Mouse (Mus musculus): Measurements from ENCODE around the gene Gsc2. TPM values are rescaled to one million over a fixed set of nuclear protein-coding genes. Genes with fewer than 3 reads are reported as not detected.

The Gsc2 gene
- polyA plus RNA-seq, 1 experiment from 2014 or later: 0.21 TPM

- WGBS: 17% methylated on average over 20 of the region's 20 CpGs
- DNase-seq (ENCODE audit: low spot score) (no peak), ATAC-seq (ENCODE audit: low FRiP score, low TSS enrichment) (no peak)
- Histone ChIP-seq H3K27me3 (ENCODE audit: control insufficient read depth, insufficient read depth, low read length) (peaks cover 3% of the 10 kb centered on the region; the same call in 1 of the 2 replicates), H3K9ac (ENCODE audit: low read length) (peak overlapping the region; percentile 68; the same call in 1 of the 2 replicates), H3K9me3 (ENCODE audit: control insufficient read depth, low read length) (no peaks in the 10 kb centered on the region), H3K27ac (replicated peaks) (no peak overlapping the region), H3K4me1 (replicated peaks; ENCODE audit: control insufficient read depth, insufficient read depth) (peaks cover 2% of the 10 kb centered on the region; the same call in 1 of the 2 replicates), H3K36me3 (ENCODE audit: control insufficient read depth, insufficient read depth, low read length) (no peaks in the 10 kb centered on the region), H3K4me2 (replicated peaks; ENCODE audit: low read depth) (peak overlapping the region; percentile 96; the same call in 1 of the 2 replicates), H3K4me3 (ENCODE audit: low read depth, low read length) (no peak overlapping the region)
- TF ChIP-seq EP300 (optimal IDR thresholded peaks at IDR 0.05): no peak
- TF ChIP-seq CTCF (IDR thresholded peaks at IDR 0.05; ENCODE audit: low read depth): no peak
Measured at GRCm38 (mm10) chr16:17920586-17920985, 5.7 kb upstream of the Gsc2 start.

DNA sequence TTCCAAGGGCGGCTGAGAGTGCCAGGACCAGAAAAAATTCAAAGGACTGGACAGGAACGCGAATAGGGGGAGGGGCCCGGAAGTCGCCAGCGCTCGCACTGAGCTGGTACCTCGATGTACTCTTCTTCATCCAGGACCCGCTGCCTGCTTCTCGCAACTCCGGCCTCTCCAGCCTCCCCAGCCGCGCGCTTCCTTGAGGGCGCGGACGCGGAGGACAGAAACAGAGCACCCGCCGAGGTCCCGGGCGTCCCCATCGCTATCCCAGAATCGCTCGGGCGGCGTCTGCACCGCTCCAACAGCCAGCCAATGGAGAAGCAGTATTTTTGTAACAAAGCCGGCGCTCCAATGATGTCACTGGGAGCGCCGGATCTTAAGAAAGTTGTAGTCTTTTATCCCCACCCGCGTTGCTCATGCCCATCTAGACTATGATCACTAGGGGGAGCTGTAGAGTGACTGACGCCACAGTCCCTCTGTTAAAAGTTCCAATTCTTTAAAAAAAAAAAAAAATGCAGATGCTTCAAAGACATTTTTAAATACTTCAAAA lies 3.7 kb downstream of the Gsc2 start, which contains the start of gene Ess2:
Ess2 (minus strand) TSS at position 297 of the 544 bp plus-strand sequence.
- peak; percentile 89 for DNase-seq (ENCODE audit: low spot score)
- Histone ChIP-seq H3K27ac (replicated peaks) (peak within 1 kb of the TSS; percentile 69), H3K36me3 (ENCODE audit: control insufficient read depth, insufficient read depth, low read length) (peaks cover 19% of the 10 kb centered on the region), H3K9ac (ENCODE audit: low read length) (peak within 1 kb of the TSS; percentile 77), H3K4me1 (replicated peaks; ENCODE audit: control insufficient read depth, insufficient read depth) (peaks cover 5% of the 10 kb centered on the region; the same call in 1 of the 2 replicates), H3K9me3 (ENCODE audit: control insufficient read depth, low read length) (no peaks in the 10 kb centered on the region), H3K27me3 (ENCODE audit: control insufficient read depth, insufficient read depth, low read length) (peaks cover 7% of the 10 kb centered on the region; the same call in 1 of the 2 replicates), H3K4me3 (ENCODE audit: low read depth, low read length) (peak within 1 kb of the TSS; percentile 85), H3K4me2 (replicated peaks; ENCODE audit: low read depth) (peak within 1 kb of the TSS; percentile 77)
- peak; percentile 94 for ATAC-seq (ENCODE audit: low FRiP score, low TSS enrichment)
- under 1% methylated on average over 35 of the region's 35 CpGs for WGBS
- TF ChIP-seq EP300 (optimal IDR thresholded peaks at IDR 0.05) (no peak), CTCF (IDR thresholded peaks at IDR 0.05; ENCODE audit: low read depth) (peak; percentile 86)

DNA sequence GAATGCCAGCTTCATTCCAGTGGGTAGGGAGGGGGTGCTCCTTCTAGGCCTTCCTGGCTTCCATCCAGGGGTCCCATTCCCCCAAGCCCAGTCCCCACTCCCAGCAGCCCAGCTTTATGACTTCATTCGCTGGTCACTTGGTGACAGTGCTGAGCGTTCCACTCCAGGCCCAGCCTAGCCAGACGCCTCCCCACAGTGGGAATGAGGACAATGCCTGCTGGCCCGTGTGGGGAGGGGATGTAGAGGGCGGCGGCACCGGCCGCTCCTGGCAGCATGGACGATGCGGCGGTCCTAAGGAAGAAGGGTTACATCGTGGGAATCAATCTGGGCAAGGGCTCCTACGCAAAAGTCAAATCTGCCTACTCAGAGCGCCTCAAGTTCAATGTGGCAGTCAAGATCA lies 16.4 kb downstream of the Gsc2 start, which contains the start of the genes Dgcr2 and Tssk2:
Dgcr2 (minus strand) TSS at position 101 of the 400 bp plus-strand sequence.
Tssk2 (plus strand) TSS at position 176 of the 400 bp plus-strand sequence.
- no peaks in the 10 kb centered on the region for H3K9me3 ChIP-seq (ENCODE audit: control insufficient read depth, low read length)
- no peaks in the 10 kb centered on the region for H3K27me3 ChIP-seq (ENCODE audit: control insufficient read depth, insufficient read depth, low read length)
- ATAC-seq (ENCODE audit: low FRiP score, low TSS enrichment) (no peak), DNase-seq (ENCODE audit: low spot score) (no peak)
- no peak within 1 kb of the TSS for H3K4me2 ChIP-seq (replicated peaks; ENCODE audit: low read depth)
- no peak within 1 kb of the TSS for H3K27ac ChIP-seq (replicated peaks)
- H3K36me3 ChIP-seq (ENCODE audit: control insufficient read depth, insufficient read depth, low read length): peaks cover 26% of the 10 kb centered on the region
- no peak within 1 kb of the TSS for H3K9ac ChIP-seq (ENCODE audit: low read length)
- H3K4me1 ChIP-seq (replicated peaks; ENCODE audit: control insufficient read depth, insufficient read depth): no peaks in the 10 kb centered on the region
- TF ChIP-seq EP300 (optimal IDR thresholded peaks at IDR 0.05) (no peak), CTCF (IDR thresholded peaks at IDR 0.05; ENCODE audit: low read depth) (no peak)
- WGBS: 91% methylated on average over 14 of the region's 14 CpGs
- H3K4me3 ChIP-seq (ENCODE audit: low read depth, low read length): no peak within 1 kb of the TSS

- no peak overlapping the region for H3K9ac ChIP-seq (ENCODE audit: low read length)
Measured at GRCm38 (mm10) chr16:17896091-17896490, 18.8 kb downstream of the Gsc2 start.

GRCm38 (mm10) chr16:17893923-17894322 lies 20.9 kb downstream of the Gsc2 start, which contains the start of gene Tssk1:
Tssk1 (plus strand) TSS chr16:17894223.
- Histone ChIP-seq H3K36me3 (ENCODE audit: control insufficient read depth, insufficient read depth, low read length) (no peaks in the 10 kb centered on the region), H3K9me3 (ENCODE audit: control insufficient read depth, low read length) (no peaks in the 10 kb centered on the region), H3K4me2 (replicated peaks; ENCODE audit: low read depth) (no peak within 1 kb of the TSS), H3K4me1 (replicated peaks; ENCODE audit: control insufficient read depth, insufficient read depth) (peaks cover 6% of the 10 kb centered on the region; the same call in 1 of the 2 replicates), H3K9ac (ENCODE audit: low read length) (no peak within 1 kb of the TSS), H3K4me3 (ENCODE audit: low read depth, low read length) (no peak within 1 kb of the TSS), H3K27me3 (ENCODE audit: control insufficient read depth, insufficient read depth, low read length) (no peaks in the 10 kb centered on the region), H3K27ac (replicated peaks) (no peak within 1 kb of the TSS)
- ATAC-seq (ENCODE audit: low FRiP score, low TSS enrichment): no peak
- 75% methylated on average over 2 of the region's 2 CpGs for WGBS
- no peak for DNase-seq (ENCODE audit: low spot score)
- TF ChIP-seq EP300 (optimal IDR thresholded peaks at IDR 0.05) (no peak), CTCF (IDR thresholded peaks at IDR 0.05; ENCODE audit: low read depth) (no peak)

More at GRCm38 (mm10) chr16:17896091-17896490, 18.8 kb downstream of the Gsc2 start:
- Histone ChIP-seq H3K4me3 (ENCODE audit: low read depth, low read length) (no peak overlapping the region), H3K36me3 (ENCODE audit: control insufficient read depth, insufficient read depth, low read length) (0 out of 2 replicates have a peak, but pooled peaks cover 9% of the 10 kb centered on the region), H3K4me2 (replicated peaks; ENCODE audit: low read depth) (no peak overlapping the region), H3K27ac (replicated peaks) (no peak overlapping the region), H3K27me3 (ENCODE audit: control insufficient read depth, insufficient read depth, low read length) (no peaks in the 10 kb centered on the region), H3K9me3 (ENCODE audit: control insufficient read depth, low read length) (no peaks in the 10 kb centered on the region), H3K4me1 (replicated peaks; ENCODE audit: control insufficient read depth, insufficient read depth) (no peaks in the 10 kb centered on the region)
- TF ChIP-seq CTCF (IDR thresholded peaks at IDR 0.05; ENCODE audit: low read depth): no peak
- TF ChIP-seq EP300 (optimal IDR thresholded peaks at IDR 0.05): no peak
- DNase-seq (ENCODE audit: low spot score) (no peak), ATAC-seq (ENCODE audit: low FRiP score, low TSS enrichment) (no peak)

- Histone ChIP-seq H3K27ac (replicated peaks) (no peak overlapping the region; the same call in 1 of the 2 replicates), H3K27me3 (ENCODE audit: control insufficient read depth, insufficient read depth, low read length) (no peaks in the 10 kb centered on the region), H3K9me3 (ENCODE audit: control insufficient read depth, low read length) (no peaks in the 10 kb centered on the region), H3K9ac (ENCODE audit: low read length) (no peak overlapping the region), H3K4me2 (replicated peaks; ENCODE audit: low read depth) (no peak overlapping the region), H3K4me1 (replicated peaks; ENCODE audit: control insufficient read depth, insufficient read depth) (peaks cover 6% of the 10 kb centered on the region; the same call in 1 of the 2 replicates), H3K4me3 (ENCODE audit: low read depth, low read length) (no peak overlapping the region), H3K36me3 (ENCODE audit: control insufficient read depth, insufficient read depth, low read length) (no peaks in the 10 kb centered on the region)
- WGBS: 36% methylated on average over 3 of the region's 3 CpGs
- ATAC-seq (ENCODE audit: low FRiP score, low TSS enrichment): no peak
- TF ChIP-seq EP300 (optimal IDR thresholded peaks at IDR 0.05) (no peak), CTCF (IDR thresholded peaks at IDR 0.05; ENCODE audit: low read depth) (no peak)
- peak; percentile 36 for DNase-seq (ENCODE audit: low spot score)
Measured at GRCm38 (mm10) chr16:17892606-17893005, 22.3 kb downstream of the Gsc2 start.

Data from stomach, postnatal 0 days (tissue).